Mouse (Mus musculus) MEL (cell line): ENCODE data around the gene Il20ra. TPM values are rescaled to one million over a fixed set of nuclear protein-coding genes. Genes with fewer than 3 reads are reported as not detected.
A peak's percentile ranks its signal among the peaks of the same experiment; 100 is the strongest.

Source experiments
- DNase-seq: peaks from one replicate; pipeline ENCODE4 v3.0.0; 2011; ENCODE audit warnings: low read depth, low spot score
- H3K27ac ChIP-seq: 2 replicates; pipeline ENCODE4 v1.5.1; 2012; ENCODE audit warnings: low read depth, mild to moderate bottlenecking, control low read depth, low read length, moderate library complexity; ENCODE audit not compliant: control insufficient read depth
- H3K27me3 ChIP-seq, 2 experiments: fragments of 150-350 bp in 1 of 2; sonication (generic) in 1 of 2; 2 replicates each; pipeline ENCODE4 v1.6.1; 2012; ENCODE audit warnings: low read length in 2 of 2, mild to moderate bottlenecking in 2 of 2, improper control_type of control experiment in 1 of 2, moderate library complexity in 1 of 2; ENCODE audit not compliant: insufficient read depth in 2 of 2, control insufficient read depth in 1 of 2
- H3K36me3 ChIP-seq, 2 experiments: 2 replicates each; pipeline ENCODE4 v1.6.1; 2012 to 2014; ENCODE audit warnings: low read length in 2 of 2, improper control_type of control experiment in 1 of 2, inconsistent platforms in 1 of 2, mild to moderate bottlenecking in 1 of 2; ENCODE audit not compliant: insufficient read depth in 2 of 2, control insufficient read depth in 1 of 2
- H3K4me1 ChIP-seq, 2 experiments: fragments of 150-350 bp in 1 of 2; sonication (generic) in 1 of 2; 2 replicates each; pipeline ENCODE4 v1.6.1; 2012; ENCODE audit warnings: low read length in 2 of 2, improper control_type of control experiment in 1 of 2, mild to moderate bottlenecking in 1 of 2; ENCODE audit not compliant: insufficient read depth in 2 of 2, control insufficient read depth in 1 of 2
- H3K4me3 ChIP-seq, 2 experiments: fragments of 150-350 bp in 1 of 2; sonication (generic) in 1 of 2; 2 replicates each; pipeline ENCODE4 v1.5.1; 2012; ENCODE audit warnings: low read depth in 2 of 2, low read length in 2 of 2, mild to moderate bottlenecking in 2 of 2, moderate library complexity in 2 of 2, control low read depth in 1 of 2, improper control_type of control experiment in 1 of 2; ENCODE audit not compliant: control insufficient read depth in 1 of 2, insufficient read depth in 1 of 2
- H3K79me2 ChIP-seq: 2 replicates; pipeline ENCODE4 v1.6.1; 2012; ENCODE audit warnings: mild to moderate bottlenecking, low read length, moderate library complexity; ENCODE audit not compliant: control insufficient read depth, poor library complexity, insufficient read depth
- H3K9ac ChIP-seq: 2 replicates; pipeline ENCODE4 v1.6.1; 2012; ENCODE audit warnings: low read depth, mild to moderate bottlenecking, control low read depth, low read length, moderate library complexity; ENCODE audit not compliant: control insufficient read depth, poor library complexity, severe bottlenecking
- H3K9me3 ChIP-seq: fragments of 150-350 bp; sonication (generic); replicated peaks from 2 replicates; pipeline ENCODE4 v1.6.1; 2012; ENCODE audit warnings: mild to moderate bottlenecking, low read length, improper control_type of control experiment, moderate library complexity; ENCODE audit not compliant: insufficient read depth
- CTCF ChIP-seq, 3 experiments: IDR thresholded peaks in 2 of 3; conservative IDR thresholded peaks in 1 of 3; 2 replicates each; pipeline ENCODE4 v1.5.1; 2011 to 2012; ENCODE audit warnings: low read length in 3 of 3, low read depth in 2 of 3, mild to moderate bottlenecking in 2 of 3, improper control_type of control experiment in 1 of 3, inconsistent platforms in 1 of 3, mixed read lengths in 1 of 3, moderate library complexity in 1 of 3; ENCODE audit not compliant: control insufficient read depth in 1 of 3, insufficient read depth in 1 of 3, poor library complexity in 1 of 3, severe bottlenecking in 1 of 3
- ELF1 ChIP-seq: IDR thresholded peaks from 2 replicates; pipeline ENCODE4 v1.6.1; 2014; ENCODE audit warnings: low read depth, mild to moderate bottlenecking, inconsistent platforms, low read length, improper control_type of control experiment, moderate library complexity
- EP300 ChIP-seq, 2 experiments: IDR thresholded peaks; 2 replicates each; pipeline ENCODE4 v1.6.1; 2011; ENCODE audit warnings: improper control_type of control experiment in 2 of 2, low read length in 2 of 2, low read depth in 1 of 2, mild to moderate bottlenecking in 1 of 2
- ETS1 ChIP-seq: IDR thresholded peaks from 2 replicates; pipeline ENCODE4 v1.6.1; 2012; ENCODE audit warnings: low read depth, mild to moderate bottlenecking, inconsistent platforms, low read length, improper control_type of control experiment, moderate library complexity
- GABPA ChIP-seq: IDR thresholded peaks from 2 replicates; pipeline ENCODE4 v1.6.1; 2012; ENCODE audit warnings: low read depth, mild to moderate bottlenecking, inconsistent platforms, low read length, improper control_type of control experiment, moderate library complexity
- GATA1 ChIP-seq: IDR thresholded peaks from 2 replicates; pipeline ENCODE4 v1.6.1; 2011; ENCODE audit warnings: low read depth, low read length, improper control_type of control experiment
- HCFC1 ChIP-seq: IDR thresholded peaks from 2 replicates; pipeline ENCODE4 v1.6.1; 2012; ENCODE audit warnings: low read depth, mild to moderate bottlenecking, inconsistent platforms, low read length, improper control_type of control experiment, moderate library complexity
- KAT2A ChIP-seq: conservative IDR thresholded peaks from 2 replicates; pipeline ENCODE4 v1.6.1; 2012; ENCODE audit warnings: low read depth, low read length, improper control_type of control experiment, inconsistent platforms
- MAFK ChIP-seq: IDR thresholded peaks from 2 replicates; pipeline ENCODE4 v1.6.1; 2011; ENCODE audit warnings: low read depth, mild to moderate bottlenecking, low read length, improper control_type of control experiment, borderline replicate concordance
- MAZ ChIP-seq: IDR thresholded peaks from 2 replicates; pipeline ENCODE4 v1.6.1; 2012; ENCODE audit warnings: low read depth, mild to moderate bottlenecking, inconsistent platforms, low read length, improper control_type of control experiment
- MEF2A ChIP-seq: IDR thresholded peaks from 2 replicates; pipeline ENCODE4 v1.6.1; 2014; ENCODE audit warnings: low read depth, mild to moderate bottlenecking, inconsistent platforms, low read length, improper control_type of control experiment; ENCODE audit not compliant: poor library complexity, insufficient replicate concordance, severe bottlenecking; ENCODE audit errors: extremely low read depth
- MYB ChIP-seq: IDR thresholded peaks from 2 replicates; pipeline ENCODE4 v1.6.1; 2011; ENCODE audit warnings: mild to moderate bottlenecking, low read depth, low read length, improper control_type of control experiment
- POLR2A ChIP-seq, 2 experiments: IDR thresholded peaks; 2 replicates each; pipeline ENCODE4 v1.6.1; 2011 to 2012; ENCODE audit warnings: low read length in 2 of 2, mild to moderate bottlenecking in 2 of 2, control low read depth in 1 of 2, improper control_type of control experiment in 1 of 2, low read depth in 1 of 2, moderate library complexity in 1 of 2; ENCODE audit not compliant: control insufficient read depth in 1 of 2, insufficient read depth in 1 of 2, poor library complexity in 1 of 2
- RAD21 ChIP-seq: IDR thresholded peaks from 2 replicates; pipeline ENCODE4 v1.6.1; 2011; ENCODE audit warnings: mild to moderate bottlenecking, low read depth, low read length, improper control_type of control experiment
- SIN3A ChIP-seq: IDR thresholded peaks from 2 replicates; pipeline ENCODE4 v1.6.1; 2012; ENCODE audit warnings: low read length, improper control_type of control experiment, inconsistent platforms
- SMC3 ChIP-seq: IDR thresholded peaks from 2 replicates; pipeline ENCODE4 v1.6.1; 2011; ENCODE audit warnings: low read depth, low read length, improper control_type of control experiment
- TAL1 ChIP-seq: IDR thresholded peaks from 2 replicates; pipeline ENCODE4 v1.6.1; 2012; ENCODE audit warnings: mild to moderate bottlenecking, inconsistent platforms, low read length, moderate library complexity, mixed read lengths
- TCF12 ChIP-seq: IDR thresholded peaks from 2 replicates; pipeline ENCODE4 v1.6.1; 2014; ENCODE audit warnings: low read depth, mild to moderate bottlenecking, inconsistent platforms, low read length, improper control_type of control experiment, moderate library complexity
- USF2 ChIP-seq, 2 experiments: IDR thresholded peaks; 2 replicates each; pipeline ENCODE4 v1.6.1; 2011 to 2012; ENCODE audit warnings: improper control_type of control experiment in 2 of 2, low read length in 2 of 2, borderline replicate concordance in 1 of 2, inconsistent platforms in 1 of 2, low read depth in 1 of 2, mild to moderate bottlenecking in 1 of 2; ENCODE audit not compliant: insufficient read depth in 1 of 2
- ZKSCAN1 ChIP-seq: IDR thresholded peaks from 2 replicates; pipeline ENCODE4 v1.6.1; 2012; ENCODE audit warnings: low read depth, mild to moderate bottlenecking, inconsistent platforms, low read length, improper control_type of control experiment, moderate library complexity
- ZNF384 ChIP-seq: IDR thresholded peaks from 2 replicates; pipeline ENCODE4 v1.6.1; 2012; ENCODE audit warnings: low read depth, mild to moderate bottlenecking, inconsistent platforms, low read length, improper control_type of control experiment
- polyA plus RNA-seq, 2 experiments: library from polyadenylated mRNA; stranded (reverse) in 1 of 2; unstranded in 1 of 2; fragments of >175 nt in 1 of 2; fragments of >200 nt in 1 of 2; gene quantifications; 2 replicates each; pipeline versions ENCODE4 v1.2.1 to v1.2.4; 2012; ENCODE audit warnings: low replicate concordance in 2 of 2, low read depth in 1 of 2; ENCODE audit not compliant: insufficient read length in 2 of 2, insufficient read depth in 1 of 2, missing spikeins in 1 of 2
- total RNA-seq: library from RNA; depleted of rRNA; stranded (reverse); fragments of 300-350 nt; gene quantifications from 2 replicates; pipeline ENCODE4 v1.2.3, GENCODE M21; 2012

Il20ra gene
- total and polyA plus RNA-seq, 3 experiments = 0.06 TPM; not detected in 2

DNA sequence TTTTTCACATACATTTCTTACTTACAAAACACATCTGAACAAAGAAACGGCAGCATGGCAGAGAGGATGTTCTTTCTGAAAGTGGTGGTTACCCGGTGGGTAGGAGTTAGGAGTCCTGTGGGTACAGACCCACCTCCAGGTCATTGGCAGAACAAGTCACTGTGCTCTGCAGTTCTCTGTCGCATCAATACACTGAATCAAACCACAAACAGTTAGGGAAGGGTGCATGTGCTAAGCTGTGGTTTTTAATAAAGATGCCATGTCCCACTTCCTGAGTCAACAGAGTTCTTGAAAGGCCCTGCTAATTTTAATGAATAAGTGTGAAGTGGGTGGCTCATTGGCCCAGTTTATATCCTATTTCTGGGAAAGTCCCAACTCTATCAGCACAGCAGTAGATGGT lies 6.3 kb downstream of the Il20ra start:
- H3K4me3 ChIP-seq = no peak overlapping the region
- DNase-seq = no peak
- H3K27me3 ChIP-seq = no peaks in the 10 kb centered on the region; a peak in 2 of 4 replicates
- no peaks in the 10 kb centered on the region for H3K36me3 ChIP-seq
- TF ChIP-seq USF2 (IDR thresholded peaks at IDR 0.05; ENCODE audit: borderline replicate concordance in 1 of 2, insufficient read depth in 1 of 2, low read depth in 1 of 2, low read length in 2 of 2) (no peak), CTCF (IDR thresholded peaks at IDR 0.05 in 2 of 3, conservative IDR thresholded peaks at IDR 0.05 in 1 of 3; ENCODE audit: control insufficient read depth in 1 of 3, insufficient read depth in 1 of 3, low read depth in 2 of 3, low read length in 3 of 3, poor library complexity in 1 of 3, severe bottlenecking in 1 of 3) (no peak), KAT2A (no peak), TAL1 (no peak), POLR2A (IDR thresholded peaks at IDR 0.05; ENCODE audit: control insufficient read depth in 1 of 2, insufficient read depth in 1 of 2, low read depth in 1 of 2, low read length in 2 of 2, poor library complexity in 1 of 2) (no peak), ELF1 (no peak), GABPA (no peak), ZKSCAN1 (no peak)
- TF ChIP-seq, all 39 proteins: peak for 0
- Histone ChIP-seq H3K4me1 (no peaks in the 10 kb centered on the region; a peak in 2 of 4 replicates), H3K9me3 (no peaks in the 10 kb centered on the region), H3K79me2 (no peaks in the 10 kb centered on the region), H3K9ac (no peak overlapping the region), H3K27ac (no peak overlapping the region)

DNA sequence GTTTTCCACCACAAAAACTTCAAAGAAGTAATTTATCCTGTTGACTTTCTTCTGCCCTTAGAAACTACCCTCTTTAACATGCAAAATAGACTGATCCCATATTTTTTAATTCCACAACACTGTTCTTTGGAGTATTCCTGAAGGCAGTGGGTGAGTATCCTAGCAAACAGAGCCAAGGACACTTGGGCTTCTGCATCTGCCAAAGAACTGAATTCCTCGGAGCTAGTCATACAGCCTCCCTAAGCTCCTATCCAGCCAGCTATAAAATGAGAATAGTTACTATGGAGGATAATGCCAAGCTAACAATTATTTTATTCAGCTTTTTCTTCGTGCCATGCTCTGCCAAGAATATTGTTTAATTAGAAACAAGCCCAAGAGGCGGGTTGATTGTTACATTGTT lies 9.9 kb downstream of the Il20ra start:
- peaks cover 0 to 4% of the 10 kb centered on the region in 2 experiments; a peak in 2 of 4 replicates for H3K36me3 ChIP-seq
- H3K4me1 ChIP-seq = peaks cover 0 to 3% of the 10 kb centered on the region in 2 experiments; a peak in 2 of 4 replicates
- H3K4me3 ChIP-seq = no peak overlapping the region
- no peak for TF ChIP-seq EP300 (IDR thresholded peaks at IDR 0.05; ENCODE audit: low read depth in 1 of 2, low read length in 2 of 2)
- H3K9ac ChIP-seq = no peak overlapping the region
- no peaks in the 10 kb centered on the region for H3K9me3 ChIP-seq
- no peaks in the 10 kb centered on the region for H3K79me2 ChIP-seq
- no peak for DNase-seq
- H3K27me3 ChIP-seq = no peaks in the 10 kb centered on the region; a peak in 1 of 4 replicates
- H3K27ac ChIP-seq = no peak overlapping the region

DNA sequence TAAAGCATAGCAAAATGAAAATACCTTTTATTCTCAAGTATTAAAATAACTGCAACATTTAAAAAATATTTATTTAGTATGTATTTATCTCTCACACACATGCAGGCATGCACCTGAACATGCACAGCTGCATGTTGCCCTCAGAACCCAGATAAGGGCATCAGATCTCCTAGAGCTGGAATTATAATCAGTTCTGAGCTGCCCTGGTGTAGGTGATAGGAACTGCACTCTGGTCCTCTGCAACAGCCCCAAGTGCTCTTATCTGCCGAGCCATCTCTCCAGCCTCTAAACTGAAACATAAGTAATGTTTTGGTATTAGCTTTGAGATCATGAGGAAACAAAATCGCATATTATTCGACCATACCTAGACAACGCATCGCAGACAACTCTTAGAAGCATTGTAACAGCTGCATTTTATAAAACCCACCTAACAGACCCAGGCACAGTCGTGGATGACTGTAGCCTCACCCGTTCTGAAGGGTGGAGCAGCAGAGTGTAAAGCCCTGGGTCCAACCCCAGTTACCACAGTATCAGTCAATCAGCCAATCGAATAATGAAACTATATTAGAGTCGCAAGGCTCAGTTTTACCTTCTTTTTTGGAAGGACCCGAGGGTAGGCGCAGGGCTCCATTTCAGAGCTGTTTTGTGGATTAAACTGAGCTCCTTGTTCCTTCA lies 11.9 kb downstream of the Il20ra start:
- peaks cover 0 to 4% of the 10 kb centered on the region in 2 experiments; a peak in 2 of 4 replicates for H3K36me3 ChIP-seq
- no peak overlapping the region for H3K27ac ChIP-seq
- H3K9ac ChIP-seq = no peak overlapping the region
- TF ChIP-seq CTCF (IDR thresholded peaks at IDR 0.05 in 2 of 3, conservative IDR thresholded peaks at IDR 0.05 in 1 of 3; ENCODE audit: control insufficient read depth in 1 of 3, insufficient read depth in 1 of 3, low read depth in 2 of 3, low read length in 3 of 3, poor library complexity in 1 of 3, severe bottlenecking in 1 of 3) (peak in 1 of 3 experiments; percentile 18; a peak in 1 of 6 replicates), ZKSCAN1 (no peak), MYB (no peak), GATA1 (peak; percentile 86), MAFK (no peak), TCF12 (peak; percentile 85), HCFC1 (no peak), ZNF384 (no peak), SMC3 (no peak), SIN3A (no peak), ETS1 (0 out of 2 replicates have a peak, but pooled peaks have one; percentile 39), MEF2A (no peak), GABPA (no peak), RAD21 (no peak), USF2 (IDR thresholded peaks at IDR 0.05; ENCODE audit: borderline replicate concordance in 1 of 2, insufficient read depth in 1 of 2, low read depth in 1 of 2, low read length in 2 of 2) (no peak), MAZ (no peak), EP300 (IDR thresholded peaks at IDR 0.05; ENCODE audit: low read depth in 1 of 2, low read length in 2 of 2) (peak in 1 of 2 experiments; percentile 43; a peak in 2 of 4 replicates)
- TF ChIP-seq, all 39 proteins: peak for 5
- no peaks in the 10 kb centered on the region for H3K9me3 ChIP-seq
- H3K79me2 ChIP-seq = no peaks in the 10 kb centered on the region
- no peaks in the 10 kb centered on the region; a peak in 1 of 4 replicates for H3K27me3 ChIP-seq
- peaks cover 0 to 3% of the 10 kb centered on the region in 2 experiments; a peak in 3 of 4 replicates for H3K4me1 ChIP-seq
- DNase-seq = peak; percentile 50
- peak overlapping the region in 1 of 2 experiments; percentile 42; a peak in 2 of 4 replicates for H3K4me3 ChIP-seq
